Mouse (Mus musculus): Measurements from ENCODE around the gene 1110008P14Rik.

The 1110008P14Rik gene

DNA sequence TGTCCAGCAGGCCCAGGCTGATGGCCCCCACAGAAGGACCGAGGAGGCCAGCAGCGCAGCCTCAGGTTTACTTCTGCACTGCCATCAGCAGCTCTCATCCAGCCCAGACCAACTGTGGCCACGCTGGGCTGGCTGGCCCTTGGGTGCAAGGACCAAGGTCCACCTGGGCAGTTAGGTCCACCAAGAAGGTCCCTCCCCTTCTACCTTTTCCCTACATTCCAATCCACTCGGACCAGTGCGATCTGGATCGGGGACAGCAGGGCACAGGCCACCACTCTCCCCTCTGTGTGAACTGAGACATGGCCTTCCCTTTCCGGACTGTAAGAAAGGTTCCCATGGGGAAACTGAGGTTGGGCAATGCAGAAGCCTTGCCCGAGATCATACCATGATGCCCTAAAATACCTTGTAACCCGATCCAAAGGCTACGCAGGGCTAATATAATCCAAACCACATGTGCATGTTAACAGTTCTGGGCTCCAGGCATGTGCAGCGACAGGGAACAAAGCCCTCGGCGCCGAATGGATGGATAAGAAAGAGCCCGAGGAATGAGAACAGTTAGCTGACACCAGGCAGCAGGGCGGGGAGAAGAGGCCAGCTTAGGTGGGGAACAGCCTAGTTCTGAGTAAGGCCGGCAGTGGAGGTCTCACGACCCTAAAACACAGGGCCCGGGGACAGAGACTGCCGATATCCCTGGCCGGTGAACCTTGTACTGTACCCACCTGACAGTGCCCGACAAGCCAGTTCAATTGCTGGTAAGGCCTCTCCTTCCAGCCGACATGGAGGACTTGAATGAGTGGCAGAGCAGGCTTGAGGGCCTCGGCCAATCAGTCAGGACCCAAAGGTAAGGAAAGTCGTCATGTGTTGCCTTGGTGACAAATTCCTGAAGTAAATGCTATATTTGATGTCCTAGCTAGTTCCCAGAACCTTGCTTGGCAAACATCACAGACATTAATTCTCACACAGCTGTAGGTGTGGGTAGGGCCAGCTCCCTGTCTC lies 27.0 kb upstream of the 1110008P14Rik start:
- DNase-seq (ENCODE audit: low spot score in 2 of 2), result no peak

DNA sequence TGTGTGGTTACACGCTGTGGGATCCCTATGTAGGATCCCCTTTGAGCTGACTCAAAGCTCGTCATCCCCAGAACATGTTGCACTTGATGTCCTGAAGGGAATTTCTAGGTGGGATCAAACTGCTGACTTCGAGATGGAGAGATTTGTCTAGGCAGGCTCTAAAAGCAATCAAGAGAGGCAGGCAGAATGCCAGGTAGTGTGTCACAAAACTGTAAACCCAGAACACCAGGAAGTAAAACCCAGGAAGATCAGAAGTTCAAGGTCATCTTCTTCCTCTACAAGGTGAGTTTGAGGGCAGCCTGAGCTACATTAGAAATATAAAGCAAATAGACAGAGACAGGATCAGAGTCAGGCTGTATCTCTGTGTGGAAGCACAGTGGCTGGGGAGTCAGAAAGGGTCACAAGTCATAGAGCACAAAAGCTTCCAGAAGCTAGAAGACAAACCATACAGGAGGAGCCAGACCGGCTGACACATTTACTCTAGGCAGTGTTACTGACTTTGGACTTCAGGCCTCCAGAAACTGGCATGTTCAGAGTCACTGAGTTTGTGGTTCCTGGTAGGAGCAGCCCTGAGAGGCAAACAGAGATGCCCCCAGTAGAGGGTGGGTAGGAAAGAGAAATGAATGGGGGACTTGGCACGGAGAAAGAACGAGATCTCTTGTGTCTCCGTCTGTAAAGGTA lies 25.5 kb upstream of the 1110008P14Rik start:
- no peak for DNase-seq (ENCODE audit: low spot score in 2 of 2)

DNA sequence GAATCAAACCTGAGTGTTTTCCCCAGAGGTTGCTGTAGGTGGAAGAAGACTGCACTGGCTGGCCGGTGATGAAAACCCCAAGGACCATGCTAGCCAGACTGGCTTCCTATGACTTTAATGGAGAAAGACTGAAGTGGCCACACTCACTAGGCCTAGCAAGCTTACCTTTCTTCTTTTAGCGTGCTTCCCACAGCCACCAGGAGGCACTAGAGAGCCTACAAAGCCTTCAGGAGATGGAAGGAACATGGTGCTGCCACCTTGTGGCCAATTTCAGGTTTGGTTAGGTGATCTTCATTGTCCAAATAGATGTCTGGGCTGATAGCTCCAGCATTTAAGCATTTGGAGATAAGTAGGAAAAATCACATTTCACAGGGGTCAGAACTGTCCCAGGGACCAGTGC lies 22.9 kb upstream of the 1110008P14Rik start:
- DNase-seq (ENCODE audit: low spot score in 2 of 2), result peak; percentile 68 to 91

DNA sequence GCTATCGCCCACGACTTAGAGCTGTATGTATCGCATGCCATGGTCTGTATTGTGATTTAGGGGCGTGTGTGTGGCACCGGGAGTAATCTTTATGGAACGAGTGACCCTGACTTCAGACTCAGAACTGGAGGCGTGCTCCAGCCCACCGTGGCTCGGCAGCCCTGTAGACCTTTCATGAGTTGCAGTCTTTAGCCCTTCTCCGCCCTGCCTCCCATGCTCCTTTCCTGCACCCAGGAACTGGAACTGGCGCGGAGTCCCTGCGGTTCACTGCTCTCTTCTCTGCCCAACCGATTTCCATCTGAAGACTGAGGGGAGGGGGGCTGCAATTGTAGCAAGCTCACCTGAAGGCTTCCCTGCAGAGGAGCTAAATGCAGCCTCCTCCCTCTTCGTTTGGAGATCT lies 15.0 kb upstream of the 1110008P14Rik start:
- no peak for DNase-seq (ENCODE audit: low spot score in 2 of 2)

DNA sequence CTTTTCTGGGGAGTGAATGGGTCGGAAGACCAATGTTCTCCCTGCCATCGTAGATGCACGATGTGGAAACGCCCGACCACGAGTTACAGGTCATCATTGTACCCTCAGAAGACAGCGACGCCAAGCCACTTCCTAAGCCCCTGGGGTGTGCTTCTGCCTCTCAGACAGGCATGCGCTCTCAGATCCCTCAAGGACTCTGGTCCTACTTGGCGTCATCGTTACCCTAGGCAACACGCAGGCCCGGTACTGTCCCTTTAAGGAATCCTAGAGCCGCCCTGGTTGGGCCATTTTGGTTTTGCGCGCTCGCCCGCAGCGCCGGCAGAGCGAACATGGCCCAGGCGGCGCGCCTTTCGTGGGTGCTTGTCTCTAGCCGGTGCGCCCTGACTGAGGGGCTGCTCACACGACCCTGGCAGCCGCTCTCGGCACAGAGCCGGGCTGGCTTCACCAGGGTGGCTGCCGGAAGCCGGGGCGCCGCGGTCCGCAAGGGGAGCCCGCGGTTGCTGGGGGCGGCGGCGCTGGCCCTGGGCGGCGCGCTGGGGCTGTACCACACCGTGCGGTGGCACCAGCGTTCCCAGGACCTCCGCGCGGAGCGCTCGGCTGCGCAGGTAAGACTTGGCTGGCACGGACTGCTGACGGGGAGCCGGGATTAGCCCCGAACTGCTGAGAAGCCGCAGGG lies 14.3 kb upstream of the 1110008P14Rik start:
- peak; percentile 93 to 94 for DNase-seq (ENCODE audit: low spot score in 2 of 2)

DNA sequence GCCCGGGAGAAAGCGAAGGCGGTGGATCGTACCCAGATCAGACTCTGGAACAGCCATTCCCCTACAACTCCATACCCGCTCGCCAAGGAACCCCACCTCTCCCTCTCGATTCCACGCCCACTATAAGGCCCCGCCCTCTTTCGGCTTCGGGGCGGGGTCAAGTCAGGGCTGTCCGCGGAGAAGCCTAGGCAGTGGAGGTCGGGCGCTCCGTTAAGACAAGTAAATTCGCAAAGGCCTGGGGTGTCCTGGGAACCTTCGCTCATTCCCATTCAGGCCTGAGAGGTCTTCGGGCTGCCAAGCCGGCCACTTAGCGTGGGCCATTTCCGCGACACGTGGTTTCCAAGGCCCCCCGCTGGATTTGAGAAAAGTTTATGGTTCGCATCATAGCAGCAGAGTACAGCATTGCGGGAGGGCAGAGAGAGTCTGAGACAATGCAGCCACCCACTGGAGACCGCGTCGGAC lies 13.8 kb upstream of the 1110008P14Rik start, which contains the start of gene Ptges2:
Gene Ptges2 (plus strand): TSS at position 413 of the 462 bp plus-strand sequence.
- peak; percentile 91 to 94 for DNase-seq (ENCODE audit: low spot score in 2 of 2)

DNA sequence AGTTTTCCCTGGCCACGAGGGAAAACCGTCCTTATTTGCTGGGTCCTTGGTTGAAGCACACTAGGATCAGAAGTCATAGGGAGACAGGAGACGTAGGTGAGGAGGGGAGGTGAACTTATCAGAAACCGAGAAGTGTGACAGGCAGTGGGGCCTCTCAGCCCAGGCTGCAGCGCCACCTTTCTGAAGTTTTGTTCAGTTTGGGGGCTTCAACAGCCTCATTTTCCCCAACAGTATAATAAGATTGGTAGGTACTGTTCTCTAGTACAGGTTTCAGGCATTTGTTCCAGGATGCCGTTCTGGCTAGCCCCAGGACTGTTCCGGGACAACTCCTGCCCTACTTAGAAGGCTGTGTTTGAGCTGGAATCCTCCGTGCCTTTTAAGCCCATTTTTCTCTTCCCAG lies 13.2 kb upstream of the 1110008P14Rik start:
- peak in 1 of 2 experiments; percentile 37 for DNase-seq (ENCODE audit: low spot score in 2 of 2)

DNA sequence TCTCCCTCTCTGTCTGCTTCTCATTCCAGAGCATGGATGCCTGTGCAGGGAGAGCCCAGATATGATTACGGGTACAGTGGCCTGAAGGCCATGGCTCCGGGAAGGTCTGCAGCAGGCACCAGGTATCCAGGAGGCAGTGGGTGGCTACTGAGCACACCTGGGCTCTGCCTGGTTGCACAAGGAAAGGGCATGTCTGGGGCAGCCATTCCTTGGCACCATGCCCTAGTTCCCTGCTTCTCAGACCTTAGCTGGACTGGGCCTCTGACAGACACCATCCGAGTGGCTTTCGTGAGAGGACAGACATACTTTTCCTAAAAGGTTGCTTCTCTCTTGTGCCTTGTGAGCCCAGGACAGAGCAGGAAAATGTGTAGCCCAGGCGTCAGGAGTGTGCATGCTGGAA lies 10.3 kb upstream of the 1110008P14Rik start:
- no peak for DNase-seq (ENCODE audit: low spot score in 2 of 2)

DNA sequence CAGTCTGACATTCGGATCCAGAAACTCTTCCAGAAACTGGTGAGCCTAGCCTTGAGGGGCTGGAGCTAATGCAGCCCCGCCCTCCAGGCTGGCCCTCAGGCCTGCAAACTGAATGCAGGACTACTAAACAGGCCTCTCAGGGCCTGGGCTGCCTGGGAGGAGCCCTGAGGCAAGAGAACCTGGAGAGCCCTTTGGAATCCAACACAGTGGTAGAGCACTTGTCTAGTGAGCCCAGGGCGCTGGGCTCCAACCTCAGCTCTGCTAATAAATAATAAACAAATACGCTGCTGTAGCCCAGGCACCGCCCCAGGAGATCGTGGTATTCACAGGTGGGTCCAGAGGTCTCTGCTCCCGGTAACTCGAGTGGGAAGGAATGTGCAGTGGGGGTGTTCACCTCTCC lies 9.1 kb upstream of the 1110008P14Rik start:
- no peak for DNase-seq (ENCODE audit: low spot score in 2 of 2)

DNA sequence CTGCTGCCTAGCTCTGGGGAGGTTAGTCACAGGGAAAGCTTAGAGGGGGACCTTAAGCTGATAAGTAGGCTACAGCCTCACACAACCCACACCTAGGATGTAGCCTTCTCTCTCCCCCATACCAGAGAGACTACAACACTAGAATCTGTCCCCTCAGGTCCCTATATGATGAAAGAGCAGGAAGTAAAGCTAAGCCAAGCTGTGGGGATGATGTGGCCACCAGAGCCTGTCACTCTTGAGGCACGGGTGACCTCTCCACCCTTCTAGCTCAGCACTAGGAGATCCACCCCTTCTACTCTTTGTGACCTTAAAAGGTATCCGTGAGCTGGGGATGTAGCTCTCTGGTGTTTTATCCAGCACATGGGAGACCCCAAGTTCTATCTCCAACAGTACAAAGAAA lies 7.4 kb upstream of the 1110008P14Rik start:
- no peak for DNase-seq (ENCODE audit: low spot score in 2 of 2)

DNA sequence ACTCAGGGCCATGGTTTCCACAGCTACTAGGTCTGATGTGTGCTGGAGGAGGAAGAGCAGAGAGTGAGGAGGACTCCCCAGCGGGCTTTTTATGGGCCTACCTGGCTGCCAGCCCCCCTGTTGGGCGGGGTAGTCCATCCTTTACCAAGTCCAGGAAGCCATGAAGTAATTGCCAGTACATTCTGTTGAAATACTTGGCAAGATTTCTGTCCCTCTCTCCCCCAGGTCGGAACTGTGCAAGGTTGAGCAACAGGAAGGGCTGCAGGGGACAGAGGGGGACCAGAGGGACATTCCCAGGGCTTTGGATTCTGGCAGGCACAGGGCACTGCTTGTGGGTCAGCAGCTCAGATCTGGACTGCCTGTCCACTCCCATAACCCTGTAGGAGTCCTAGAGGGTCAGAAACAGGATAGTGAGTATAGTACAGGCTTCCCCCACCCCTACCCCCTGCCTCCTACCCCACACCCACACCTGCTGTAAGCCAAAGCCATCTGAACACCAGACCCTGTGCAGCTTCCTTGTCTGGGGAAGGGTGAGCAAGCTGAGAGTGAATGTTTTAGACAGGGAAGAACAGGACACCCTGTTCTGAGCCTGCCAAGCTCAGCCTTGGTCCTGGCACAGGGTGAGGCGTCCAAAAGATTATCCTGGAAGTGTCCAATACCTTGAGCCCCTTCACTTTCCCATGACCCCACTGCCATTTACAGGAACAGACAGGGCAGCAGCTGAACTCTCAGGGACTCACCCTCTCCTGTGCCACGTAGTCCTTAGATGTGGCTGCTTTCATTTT lies 6.2 kb upstream of the 1110008P14Rik start, which contains the start of gene Lcn2:
Gene Lcn2 (minus strand): TSS at position 547 of the 785 bp plus-strand sequence.
- DNase-seq (ENCODE audit: low spot score in 2 of 2), result peak in 1 of 2 experiments; percentile 33

DNA sequence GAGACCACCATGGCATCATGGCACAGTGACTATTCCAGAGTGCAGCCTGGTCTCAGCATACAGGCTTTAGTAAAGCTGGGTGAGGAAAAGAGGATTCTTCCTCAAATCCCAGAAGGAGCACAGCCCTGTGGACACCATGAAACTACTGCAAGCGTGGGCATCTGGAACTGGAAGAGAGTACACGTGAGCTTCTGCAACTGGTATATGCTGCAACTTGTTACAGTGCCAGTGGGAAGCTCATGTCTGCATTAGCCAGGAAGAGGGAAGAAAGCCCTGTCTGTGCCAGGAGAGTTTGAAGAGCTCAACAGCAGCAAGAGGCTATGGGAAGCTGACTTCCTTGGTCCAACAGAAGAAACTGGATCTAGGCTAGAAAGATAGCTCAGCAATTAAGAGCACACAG lies 951 bp upstream of the 1110008P14Rik start:
- DNase-seq (ENCODE audit: low spot score in 2 of 2), result no peak

DNA sequence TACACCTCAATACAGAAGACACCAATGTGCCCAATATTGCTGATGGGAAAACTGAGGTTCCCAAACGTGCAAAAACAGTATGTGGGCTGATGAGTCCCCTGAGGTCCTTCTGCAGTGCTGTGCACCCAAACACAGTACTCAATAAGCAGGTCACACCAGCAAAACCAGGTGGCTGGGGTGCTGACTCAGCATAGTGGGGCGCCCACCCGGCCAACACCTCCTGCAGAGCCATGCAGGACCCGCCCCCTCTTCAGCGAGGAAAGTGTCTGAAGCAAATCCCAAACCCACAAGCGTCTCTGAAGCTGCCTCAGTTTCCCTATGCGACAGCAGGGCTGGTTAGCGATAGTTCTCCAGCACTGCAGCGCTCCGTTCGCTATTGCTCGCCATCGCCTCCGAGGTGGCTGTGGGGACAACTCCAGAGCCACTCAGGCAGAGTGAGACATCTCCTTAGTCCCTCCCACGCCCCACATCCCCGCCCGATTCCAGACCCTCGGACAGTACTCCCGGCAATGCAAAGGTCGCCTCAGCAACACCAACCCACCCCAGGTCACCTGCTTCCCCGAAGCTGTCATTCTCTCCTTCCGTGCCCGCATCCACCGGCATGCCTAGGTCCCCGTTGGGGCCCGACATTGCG lies 480 bp downstream of the 1110008P14Rik start:
- no peak for DNase-seq (ENCODE audit: low spot score in 2 of 2)

DNA sequence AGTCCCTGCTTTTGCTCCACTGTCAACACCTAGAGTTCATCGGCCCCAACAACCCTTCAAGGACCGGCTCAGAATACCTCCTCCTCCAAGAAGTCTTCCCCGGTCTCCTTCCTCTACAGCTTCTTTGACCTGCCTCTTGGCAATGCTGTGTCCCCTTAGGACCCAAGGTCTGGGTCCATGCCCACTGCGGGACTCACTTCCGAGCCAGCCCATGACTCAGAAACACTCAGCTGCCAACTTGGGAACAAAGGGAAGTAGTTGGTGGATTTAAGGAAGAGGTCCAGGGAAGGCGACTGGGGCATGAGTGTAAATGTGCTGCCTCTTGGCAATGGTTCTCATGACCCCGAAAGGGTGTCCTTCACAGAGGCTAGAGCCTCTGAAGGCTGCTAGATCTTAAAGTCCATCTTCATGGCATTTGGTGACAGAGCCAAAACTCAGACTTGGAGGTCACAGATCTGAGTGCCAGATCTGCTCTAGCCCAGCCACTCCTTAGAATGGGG lies 1.7 kb downstream of the 1110008P14Rik start:
- no peak for DNase-seq (ENCODE audit: low spot score in 2 of 2)

DNA sequence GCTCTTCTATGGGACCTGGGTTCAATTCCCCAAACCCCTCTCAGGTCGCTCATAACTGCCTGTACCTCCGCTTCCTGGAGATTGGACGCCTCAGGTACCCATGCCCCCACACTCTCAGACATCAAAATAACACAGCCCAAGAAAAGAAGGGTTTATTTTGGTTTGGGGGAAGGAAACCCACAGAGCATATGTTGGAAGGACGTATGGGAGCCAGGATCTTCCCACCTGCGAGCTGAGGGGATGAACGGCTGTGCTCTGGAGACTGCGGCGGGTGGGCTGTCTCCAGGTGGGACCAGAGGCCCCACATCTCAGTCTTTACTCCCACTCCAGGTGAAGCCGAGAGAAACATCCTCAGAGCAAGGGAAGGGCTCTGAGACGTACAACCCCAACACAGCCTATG lies 4.8 kb downstream of the 1110008P14Rik start:
- DNase-seq (ENCODE audit: low spot score in 2 of 2), result no peak

DNA sequence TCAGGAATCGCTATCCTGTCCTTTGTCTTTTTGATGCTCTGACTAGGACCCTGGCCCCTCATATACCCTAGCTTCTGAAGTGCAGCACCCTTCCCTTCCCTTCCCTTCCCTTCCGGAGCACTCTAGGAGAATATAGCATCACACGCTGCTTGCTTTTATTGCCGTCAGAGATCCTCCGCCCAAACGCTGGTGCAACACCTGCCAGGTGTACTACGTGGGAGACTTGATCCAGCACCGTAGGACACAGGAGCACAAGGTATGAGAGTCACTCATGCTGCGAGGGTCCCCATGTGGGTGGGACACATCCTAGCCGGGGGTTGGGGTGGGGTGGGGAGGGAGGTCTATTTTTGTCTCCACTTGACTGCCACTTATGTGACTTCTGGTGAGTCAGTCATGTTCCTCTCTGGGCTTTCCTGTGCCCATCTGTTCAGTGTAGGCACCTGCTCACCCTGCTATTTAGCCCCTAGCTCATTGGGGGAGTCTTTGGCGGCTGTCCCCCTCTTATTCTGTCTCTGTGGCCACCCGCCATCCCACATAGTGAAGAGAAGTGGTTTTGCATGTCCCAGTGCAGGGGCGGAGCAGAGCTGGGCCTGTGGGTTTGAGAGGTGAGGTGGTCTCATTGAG lies 6.3 kb downstream of the 1110008P14Rik start:
- no peak for DNase-seq (ENCODE audit: low spot score in 2 of 2)

DNA sequence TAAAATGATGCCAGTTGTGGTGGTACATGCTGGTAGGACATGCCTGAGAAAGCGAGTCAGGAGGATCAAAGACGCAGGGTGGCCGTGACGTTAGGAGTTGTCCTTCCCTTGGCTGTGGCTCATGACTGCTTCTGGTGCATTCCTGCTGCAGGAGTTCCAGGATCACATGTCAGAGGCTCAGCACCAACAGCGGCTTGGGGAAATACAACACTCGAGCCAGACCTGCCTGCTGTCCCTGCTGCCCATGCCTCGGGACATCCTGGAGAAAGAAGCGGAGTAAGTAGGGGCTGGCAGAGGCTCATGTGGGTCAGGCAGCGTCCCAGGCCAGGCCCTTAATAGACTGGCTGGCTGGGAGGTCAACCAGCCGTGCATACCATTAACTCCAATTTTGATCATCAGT lies 7.5 kb downstream of the 1110008P14Rik start:
- peak in 1 of 2 experiments; percentile 52 for DNase-seq (ENCODE audit: low spot score in 2 of 2)

DNA sequence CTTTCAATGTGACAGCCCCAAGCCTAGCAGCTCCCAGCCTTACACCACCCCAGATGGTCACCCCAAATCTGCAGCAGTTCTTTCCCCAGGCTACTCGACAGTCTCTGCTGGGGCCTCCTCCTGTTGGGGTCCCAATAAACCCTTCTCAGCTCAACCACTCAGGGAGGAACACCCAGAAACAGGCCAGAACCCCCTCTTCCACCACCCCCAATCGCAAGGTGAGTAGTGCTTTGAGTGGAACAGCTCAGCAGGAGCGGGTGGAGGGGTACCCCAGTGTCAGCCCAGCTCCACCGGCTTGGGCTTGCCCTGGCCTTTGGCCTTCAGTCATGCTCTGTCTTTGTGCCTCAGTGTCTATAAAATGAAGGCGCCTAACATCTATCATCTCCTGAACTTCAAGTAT lies 14.4 kb downstream of the 1110008P14Rik start:
- no peak for DNase-seq (ENCODE audit: low spot score in 2 of 2)

DNA sequence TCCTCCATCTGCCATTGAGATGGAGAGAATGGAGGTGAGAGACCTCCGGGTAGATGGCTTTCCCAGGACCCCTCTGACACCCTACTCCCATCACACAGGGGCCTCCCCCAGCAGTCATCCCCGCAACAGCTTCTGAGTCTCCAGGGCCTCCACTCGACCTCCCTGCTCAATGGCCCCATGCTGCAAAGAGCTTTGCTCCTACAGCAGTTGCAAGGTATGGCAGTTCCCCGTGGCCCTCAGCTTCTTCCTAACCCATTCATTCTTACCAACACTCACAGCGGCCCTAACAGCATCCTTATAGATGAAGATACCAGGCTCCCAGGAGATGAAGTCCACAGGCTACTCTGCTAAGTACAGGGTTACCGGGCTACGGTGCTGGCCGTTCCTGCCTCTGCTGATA lies 17.6 kb downstream of the 1110008P14Rik start:
- DNase-seq (ENCODE audit: low spot score in 2 of 2), result no peak

Measured in heart, adult 9 months (tissue).